Mouse (Mus musculus) testis, adult 2 months (tissue): ENCODE results near the gene Pbld2.

Experiments
- CTCF ChIP-seq: fragments of 200-500 bp; IDR thresholded peaks from 2 replicates; pipeline ENCODE4 v1.5.1; 2012; ENCODE audit warnings: low read depth, mild to moderate bottlenecking, inconsistent platforms, low read length, moderate library complexity; ENCODE audit not compliant: control insufficient read depth, insufficient read depth, insufficient replicate concordance
- POLR2A ChIP-seq: fragments of 200-500 bp; IDR thresholded peaks from 2 replicates; pipeline ENCODE4 v1.6.1; 2012; ENCODE audit warnings: low read depth, mild to moderate bottlenecking, inconsistent platforms, low read length, moderate library complexity; ENCODE audit not compliant: control insufficient read depth

GRCm38 (mm10) chr10:63003252-63003651 lies 20.9 kb upstream of the Pbld2 start:
- no peak for TF ChIP-seq CTCF
- TF ChIP-seq POLR2A, result no peak
